Mouse (Mus musculus) adrenal gland (tissue): Measurements from ENCODE around the gene Adat2.

Experiments used
- intact Hi-C: fragments of 180-260 bp; cut with DNase I; formaldehyde crosslinking; loops from one replicate; pipeline ENCODE4 v1.15.1; 2025
- long read RNA-seq, 2 experiments: library from polyadenylated mRNA; unstranded; transcript quantifications; one replicate each; pipeline ENCODE4 v2.0.0; 2020; ENCODE audit warnings: borderline replicate concordance in 1 of 2; ENCODE audit not compliant: insufficient replicate concordance in 1 of 2

Adat2 gene
- long read RNA-seq, experiment 1, partial matches to known transcripts = 0 of 1 reads
- long read RNA-seq, experiment 1, other reads (novel, unspliced or antisense) = 0 of 1 reads
- long read RNA-seq, experiment 2, partial matches to known transcripts = 0 of 2 reads
- long read RNA-seq, experiment 2, other reads (novel, unspliced or antisense) = 0 of 2 reads

DNA sequence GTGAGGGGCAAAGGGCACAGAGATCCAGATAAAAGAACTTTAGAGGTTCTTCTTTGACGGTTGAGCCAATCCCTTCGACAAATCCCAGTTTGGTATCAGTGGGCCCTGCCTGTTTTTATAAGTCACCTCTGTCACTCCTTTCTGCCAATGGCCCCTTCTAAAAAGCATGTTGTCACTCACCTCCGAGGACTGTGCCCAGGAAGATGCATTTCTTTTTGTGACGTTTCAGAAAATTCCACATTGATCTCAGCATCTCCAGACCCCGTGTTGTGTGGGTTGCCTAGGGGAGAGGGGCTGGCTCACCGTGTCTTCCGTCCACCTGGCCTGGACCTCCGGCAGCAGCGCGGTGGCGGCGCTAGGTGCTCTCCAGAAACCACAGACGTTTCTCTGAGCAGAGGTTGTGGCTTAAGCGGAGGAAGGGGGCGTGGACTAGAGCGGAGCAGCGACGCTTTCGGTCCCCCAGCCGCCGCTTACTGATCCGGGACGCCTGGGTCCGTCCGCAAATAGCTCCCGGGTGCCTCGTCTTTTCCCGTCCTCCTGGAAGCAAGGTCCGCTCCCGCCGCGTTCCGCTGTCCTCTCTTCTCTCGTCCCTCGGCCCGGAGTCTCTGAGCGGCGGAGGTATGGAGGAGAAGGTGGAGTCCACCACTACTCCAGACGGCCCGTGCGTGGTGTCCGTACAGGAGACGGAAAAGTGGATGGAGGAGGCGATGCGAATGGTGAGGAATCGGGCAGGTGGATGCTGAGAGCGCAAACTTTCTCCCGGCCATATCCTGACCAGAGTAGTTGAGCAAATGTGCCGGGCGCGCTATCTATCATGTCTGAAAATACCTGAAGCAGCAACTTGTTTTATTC is at the start of gene Adat2, which contains the start of gene Pex3:
Adat2 (plus strand) TSS at position 249 of the 852 bp plus-strand sequence.
Pex3 (minus strand) TSS at position 497 of the 852 bp plus-strand sequence.
- intact Hi-C loops = no loop called here

DNA sequence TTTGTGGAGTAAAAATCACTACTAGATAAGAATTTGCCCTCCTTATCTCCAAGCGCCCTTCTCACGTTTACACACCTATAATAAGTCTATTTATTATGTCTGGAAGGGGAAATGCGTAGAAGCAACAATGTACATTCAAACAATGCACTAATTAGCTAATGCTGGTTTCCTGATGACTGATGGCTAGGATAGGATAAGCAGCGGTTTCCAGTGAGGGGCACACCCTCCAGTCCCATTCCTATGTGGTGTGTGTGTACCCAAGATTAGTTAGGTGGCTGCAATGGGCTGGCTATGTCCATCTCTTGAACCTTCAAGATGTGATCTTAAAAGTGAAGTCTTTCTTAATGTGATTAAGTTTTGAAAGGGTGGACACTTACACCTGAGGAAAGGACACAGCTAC is 30.8 kb upstream of the Adat2 start:
- intact Hi-C loops = no loop called here

DNA sequence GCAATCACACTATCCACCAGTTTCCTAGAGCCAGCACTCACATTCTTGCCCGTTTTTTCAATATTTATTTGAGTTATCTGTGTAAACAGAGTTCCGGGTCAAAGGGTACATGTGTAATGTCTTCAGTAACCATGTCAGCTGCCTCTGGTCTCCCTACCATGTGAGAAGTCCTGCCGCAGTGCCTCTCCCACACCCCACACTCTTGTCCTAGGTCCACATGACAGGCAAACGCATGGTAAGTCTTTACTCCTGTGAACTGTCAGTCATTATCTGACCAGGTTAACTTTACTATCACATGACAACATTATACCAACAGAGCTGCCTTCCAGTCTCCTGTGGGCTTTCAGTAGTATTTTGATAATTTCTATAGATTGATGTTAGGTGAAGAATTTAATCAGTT is 24.5 kb upstream of the Adat2 start:
- intact Hi-C loops = no loop called here

DNA sequence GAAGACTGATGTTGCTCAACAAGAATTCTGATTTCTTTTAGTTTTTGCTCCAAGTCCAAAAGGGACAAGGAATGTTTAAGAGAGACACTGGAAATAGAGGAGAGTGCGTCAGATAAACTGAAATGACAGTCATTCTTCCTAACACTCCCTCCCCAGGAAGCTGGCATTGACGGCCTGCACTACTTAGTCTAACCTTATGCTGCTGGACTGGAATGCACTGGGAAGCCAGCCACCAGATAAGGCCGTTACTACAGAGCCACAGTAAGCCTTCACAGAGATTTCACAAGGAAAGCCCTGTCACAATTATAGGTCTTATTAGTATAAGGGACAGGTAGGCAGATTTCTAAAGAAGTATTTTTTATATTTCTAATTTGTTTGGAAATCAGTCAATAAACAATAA is 17.9 kb upstream of the Adat2 start:
- intact Hi-C loops = no loop called here

DNA sequence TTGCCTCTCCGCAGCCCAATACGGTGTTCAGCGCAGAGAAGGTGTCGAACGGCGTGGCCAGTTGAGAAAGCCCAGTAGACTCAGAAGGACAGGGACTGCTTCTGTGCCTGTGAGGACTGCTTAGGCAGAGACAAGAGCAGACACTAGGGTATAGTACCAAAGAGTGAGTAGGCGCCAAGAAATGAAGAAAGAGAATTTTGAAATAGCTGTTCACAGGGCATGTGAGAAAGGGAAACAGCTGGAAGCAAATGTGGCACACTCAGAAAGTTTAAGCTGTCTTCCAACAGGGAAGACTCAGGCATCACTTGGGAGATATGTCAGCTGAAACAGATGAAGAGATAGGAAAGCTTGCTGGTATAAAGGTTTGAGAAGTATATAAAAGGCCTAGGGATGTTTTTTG is 16.0 kb upstream of the Adat2 start:
- intact Hi-C loops = no loop called here

DNA sequence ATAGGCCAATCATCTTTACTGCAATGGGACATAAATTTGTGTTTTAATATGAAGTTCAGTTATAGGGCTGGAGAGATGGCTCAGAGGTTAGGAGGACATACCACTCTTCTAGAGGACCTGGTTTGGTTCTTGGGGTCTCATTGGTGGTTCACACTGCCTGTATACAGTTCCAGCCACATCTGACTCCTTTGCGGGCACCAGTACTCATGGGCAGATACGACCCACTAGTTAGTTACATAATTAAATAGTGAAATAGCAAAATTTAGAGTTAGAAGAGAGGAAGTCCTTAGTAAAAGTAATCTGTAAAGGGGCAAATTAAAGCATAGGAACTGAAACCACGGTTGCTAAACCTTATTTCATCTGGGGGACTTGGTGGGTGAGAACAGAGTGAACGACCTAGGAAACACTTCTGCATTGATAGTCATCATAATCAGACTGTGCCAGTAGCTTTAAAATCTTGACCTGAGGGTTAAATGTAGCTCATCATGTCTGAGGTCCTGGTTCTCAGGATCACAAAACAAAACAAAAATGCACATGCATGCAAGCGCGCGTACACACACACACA is 12.8 kb upstream of the Adat2 start:
- intact Hi-C loops = no loop called here

DNA sequence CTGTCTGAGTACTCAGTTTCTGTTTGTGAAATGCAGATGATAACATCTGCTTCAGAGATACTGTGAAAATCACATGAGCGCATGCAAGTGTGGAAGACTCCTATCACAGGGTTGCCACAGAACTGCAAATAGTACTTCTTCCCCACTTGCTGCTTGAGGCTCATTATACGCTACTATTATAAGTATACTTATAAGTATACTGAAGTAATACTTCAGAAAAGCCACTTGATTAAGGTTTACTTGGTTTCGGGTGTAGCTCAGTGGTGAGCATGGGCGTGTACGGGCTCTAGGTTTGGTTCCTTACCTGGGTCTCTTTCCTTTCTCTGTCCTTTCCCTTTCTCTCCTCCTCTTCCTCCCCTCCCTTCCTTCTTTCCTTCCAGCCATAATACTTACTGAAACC is 11.0 kb upstream of the Adat2 start:
- intact Hi-C loops = no loop called here

DNA sequence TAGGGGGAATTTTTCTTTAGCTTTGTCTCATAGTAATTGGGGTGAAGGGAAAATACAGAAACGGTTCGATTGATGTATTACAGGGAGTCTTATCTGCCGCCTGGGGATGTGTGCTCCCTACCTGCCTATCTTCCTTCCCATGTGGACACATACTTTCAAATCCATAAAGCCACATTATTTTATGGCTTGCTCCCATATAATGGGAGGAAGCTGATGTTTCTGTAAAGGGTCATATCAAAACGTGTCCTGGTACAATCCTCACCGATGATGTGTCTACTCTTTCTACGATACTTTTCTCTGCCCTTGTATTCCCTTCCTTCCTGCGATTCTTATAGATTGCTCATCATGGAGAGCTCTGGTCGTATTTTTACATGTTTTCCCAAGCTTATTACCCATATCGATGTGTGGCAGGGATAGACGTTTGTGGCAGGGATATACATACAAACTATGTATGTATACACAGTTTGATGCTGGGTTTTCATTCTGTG is 848 bp downstream of the Adat2 start:
- intact Hi-C loops = no loop called here

DNA sequence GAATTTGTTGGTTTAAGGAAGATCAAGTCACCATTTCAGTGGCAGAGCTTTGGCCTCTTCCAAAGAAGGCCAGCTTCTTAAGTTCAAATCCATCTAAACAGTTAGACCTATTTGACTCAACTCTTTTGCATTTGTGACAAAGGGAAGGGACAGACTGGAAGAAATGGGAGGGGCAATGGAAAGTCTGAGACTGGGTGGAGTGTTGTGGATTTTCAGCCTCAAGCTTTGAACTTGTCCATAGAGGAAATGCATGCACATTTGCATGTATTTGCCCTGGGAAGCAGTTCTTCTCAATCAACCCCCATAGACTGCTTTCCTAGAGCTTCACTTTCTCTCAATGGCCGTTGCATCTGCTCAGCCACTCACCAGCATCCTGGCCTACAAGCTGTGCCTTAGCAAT is 1.6 kb downstream of the Adat2 start:
- intact Hi-C loops = no loop called here

DNA sequence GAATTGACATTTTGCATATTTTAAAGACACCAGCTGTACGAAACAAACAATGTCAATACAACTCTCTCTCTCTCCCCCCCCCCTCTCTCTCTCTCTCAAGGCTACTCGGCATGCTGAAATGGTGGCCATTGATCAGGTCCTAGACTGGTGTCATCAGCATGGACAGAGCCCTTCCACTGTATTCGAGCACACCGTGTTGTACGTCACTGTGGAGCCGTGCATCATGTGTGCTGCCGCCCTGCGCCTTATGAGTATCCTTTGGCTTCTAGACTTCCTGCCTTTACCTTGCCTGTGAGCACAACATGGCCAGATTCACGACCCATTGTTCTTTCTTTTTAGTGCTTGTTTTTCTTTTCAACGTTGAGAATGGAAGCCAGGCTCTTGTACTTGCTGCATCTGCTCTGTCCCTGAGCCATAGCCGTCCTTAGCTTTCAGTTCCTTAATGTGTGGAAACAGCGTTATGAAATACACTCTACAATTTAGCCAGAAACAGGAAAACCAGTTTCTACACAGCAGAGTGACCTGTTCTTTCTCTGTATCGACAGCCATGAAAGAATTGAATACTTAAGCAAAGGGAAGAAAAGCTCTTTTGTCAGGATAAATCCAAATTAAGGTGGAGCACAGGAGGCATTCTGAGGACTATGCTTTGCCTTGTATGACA is 7.5 kb downstream of the Adat2 start:
- intact Hi-C loops = loop anchor here (10.0 kb wide), 1 partner anchor 305 kb away; the partner anchor contains the start of gene Aig1

DNA sequence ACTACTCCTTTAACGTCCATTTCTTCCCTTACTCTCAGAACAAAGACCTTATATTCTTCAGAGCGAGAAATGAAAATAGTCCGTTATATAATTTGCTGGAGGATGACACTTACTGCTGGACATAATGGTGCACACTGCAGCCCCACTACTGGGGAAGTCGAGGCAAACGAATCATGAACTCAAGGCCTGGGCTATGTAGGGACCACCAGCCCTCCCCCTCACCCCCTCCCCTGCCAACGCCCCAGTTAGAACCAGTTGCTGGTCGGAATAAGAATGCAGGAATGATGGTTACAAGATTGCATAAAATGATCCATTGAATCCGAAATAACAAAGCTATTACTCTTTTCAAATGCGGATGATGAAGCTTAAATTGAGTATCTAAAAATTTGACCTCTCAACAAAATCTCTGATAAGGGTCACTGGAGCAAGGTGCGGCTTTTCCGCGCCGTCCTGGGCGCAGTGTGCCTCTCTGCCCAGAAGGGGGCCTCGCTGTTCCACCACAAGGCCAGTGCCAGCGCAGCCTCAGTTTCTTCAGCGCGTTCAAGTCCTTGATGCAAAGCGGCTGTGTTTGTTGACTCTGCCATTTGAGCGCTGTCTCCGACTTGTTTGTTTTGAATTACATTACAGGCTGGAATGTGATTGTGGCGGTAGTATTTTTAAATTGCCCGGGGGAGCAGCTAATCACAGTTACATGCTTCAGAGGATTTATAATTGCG is 11.8 kb downstream of the Adat2 start:
- intact Hi-C loops = loop anchor here (2.0 to 10.0 kb wide), 4 partner anchors 300 to 758 kb away; partner anchors contain the start of gene Aig1

DNA sequence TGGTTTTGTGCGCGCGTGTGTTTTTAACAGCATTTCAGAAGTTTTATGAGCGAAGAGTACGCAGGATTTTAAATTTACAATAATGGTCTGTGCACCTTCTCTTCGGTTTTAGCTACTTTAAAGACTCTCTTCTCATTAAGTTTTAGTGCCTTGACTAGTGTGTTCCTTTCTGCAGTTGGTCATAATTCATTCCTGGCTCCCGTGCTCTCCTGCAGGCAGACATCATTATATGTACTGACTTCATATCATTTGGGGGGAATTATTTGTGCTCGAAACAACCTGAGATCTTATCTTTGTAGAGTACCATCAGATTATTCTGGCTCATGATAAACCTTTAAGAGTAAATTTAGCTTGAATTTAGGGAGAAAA is 12.4 kb downstream of the Adat2 start:
- intact Hi-C loops = loop anchor here (2.0 to 10.0 kb wide), 4 partner anchors 300 to 757 kb away; partner anchors contain the start of gene Aig1

DNA sequence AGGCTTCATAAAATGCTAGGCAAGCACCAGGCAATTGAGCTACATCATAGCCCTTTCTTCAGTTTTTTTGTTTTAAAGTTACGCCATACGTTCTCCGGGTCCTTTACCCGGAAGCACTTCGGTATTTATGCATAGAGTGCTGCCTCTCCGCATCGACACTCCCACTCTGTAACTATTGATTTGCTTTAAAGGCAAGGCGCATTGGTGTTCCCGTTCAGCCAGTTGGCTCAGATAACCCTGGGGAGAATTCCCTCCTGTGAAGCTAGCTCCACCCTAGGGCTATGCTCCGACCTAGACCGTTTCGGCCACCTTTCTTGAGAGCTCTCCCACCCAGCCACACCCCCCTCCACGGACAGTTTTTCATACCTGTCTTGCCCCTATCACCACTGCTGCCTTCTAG is 13.7 kb downstream of the Adat2 start:
- intact Hi-C loops = loop anchor here (5.0 to 10.0 kb wide), 3 partner anchors 298 to 756 kb away; partner anchors contain the start of gene Aig1

DNA sequence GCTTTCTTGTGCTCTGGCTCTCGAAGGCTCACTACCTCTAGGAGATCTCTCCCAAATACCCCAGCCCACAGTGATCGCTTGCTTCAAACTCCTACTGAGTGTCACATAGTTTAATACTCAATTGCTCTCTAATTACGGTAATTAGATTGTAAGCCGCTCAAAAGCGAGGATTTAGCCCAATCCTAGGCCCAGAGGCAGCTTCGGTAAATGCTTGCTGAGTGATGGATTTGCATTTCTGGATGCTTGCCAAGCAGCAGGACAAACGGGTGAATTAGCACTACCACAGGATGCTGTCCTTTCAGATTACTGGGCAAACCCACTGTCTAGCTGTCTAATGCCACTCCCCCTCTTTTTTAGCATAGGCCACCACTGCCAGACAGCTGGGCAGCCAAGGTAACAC is 17.1 kb downstream of the Adat2 start:
- intact Hi-C loops = loop anchor here (5.0 to 10.0 kb wide), 3 partner anchors 295 to 752 kb away; partner anchors contain the start of gene Aig1

DNA sequence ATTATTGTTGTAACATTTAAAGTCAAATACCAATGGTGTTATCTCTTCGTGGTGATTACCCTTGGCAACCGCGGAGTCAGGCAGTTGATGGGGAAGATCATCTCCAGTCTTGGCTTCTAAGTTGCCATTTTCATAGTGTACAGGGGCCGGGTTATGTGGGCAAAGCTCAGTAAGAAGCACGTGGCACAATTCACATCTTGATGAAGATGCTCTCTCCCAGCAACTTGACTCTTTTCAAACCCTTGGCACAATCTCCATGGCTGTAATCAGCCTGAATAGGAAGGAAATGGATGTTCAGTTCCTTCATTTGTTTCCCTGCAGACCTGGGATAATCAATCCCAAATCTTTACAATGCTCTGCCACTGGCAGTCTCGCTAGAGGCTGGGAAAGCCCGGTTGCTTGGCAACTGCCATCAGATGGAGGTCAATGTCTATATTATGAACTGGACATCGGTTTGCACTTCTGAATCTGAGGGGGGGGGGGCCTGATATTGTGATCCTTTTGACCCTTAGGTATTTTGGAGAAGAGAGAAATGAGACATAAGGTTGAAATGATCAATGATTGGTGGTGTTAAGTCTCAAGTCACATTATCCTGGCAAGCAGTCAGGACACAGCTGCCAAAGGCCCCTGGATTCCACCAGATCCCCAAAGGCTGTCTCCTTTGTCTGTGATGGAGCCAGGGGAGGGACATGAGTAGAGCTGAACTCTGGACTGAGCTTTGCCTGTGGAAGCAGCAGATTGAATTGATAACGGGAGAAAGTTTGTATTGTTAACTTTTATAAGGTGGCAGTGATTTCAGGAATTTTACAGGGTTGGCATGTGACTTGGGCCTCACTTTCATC is 18.2 kb downstream of the Adat2 start:
- intact Hi-C loops = no loop called here

DNA sequence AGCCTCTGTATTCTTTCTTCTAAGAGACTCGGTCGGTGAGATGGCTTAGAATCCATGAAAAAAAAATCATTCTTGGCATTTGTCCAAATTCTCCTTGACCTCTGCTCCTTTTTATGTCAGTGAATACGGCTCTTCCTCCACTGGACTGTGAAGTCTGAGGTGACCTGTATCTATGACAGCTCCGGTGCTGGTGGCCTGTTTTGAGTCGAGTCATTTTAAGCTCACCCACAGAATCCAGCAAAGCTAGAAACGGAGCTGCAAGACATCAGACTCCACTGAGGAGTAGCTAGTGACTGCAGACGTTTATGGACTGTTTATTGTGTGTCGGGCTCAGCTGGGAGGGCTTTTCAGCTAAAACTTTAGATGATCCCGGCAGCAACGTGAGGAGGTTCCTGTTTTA is 19.3 kb downstream of the Adat2 start:
- intact Hi-C loops = no loop called here

DNA sequence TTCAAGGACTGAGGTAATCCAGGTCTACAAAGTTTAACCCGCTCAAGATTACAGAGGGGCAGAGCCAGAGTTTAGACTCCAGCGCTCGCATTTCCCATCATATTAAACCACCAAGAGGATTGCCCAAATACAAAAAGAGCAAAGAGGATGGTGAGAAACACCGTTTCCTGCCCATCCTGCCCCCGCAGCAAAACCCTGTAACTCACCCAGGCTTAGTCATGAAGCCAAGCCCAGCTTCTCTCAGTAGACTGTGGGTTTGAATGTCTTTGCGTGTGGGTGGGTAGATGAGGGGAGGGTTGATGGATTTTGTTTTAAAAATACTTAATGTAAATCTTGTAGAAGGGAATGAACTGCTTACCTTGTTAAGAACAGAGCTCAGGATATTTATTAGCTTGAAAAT is 19.7 kb downstream of the Adat2 start:
- intact Hi-C loops = no loop called here

DNA sequence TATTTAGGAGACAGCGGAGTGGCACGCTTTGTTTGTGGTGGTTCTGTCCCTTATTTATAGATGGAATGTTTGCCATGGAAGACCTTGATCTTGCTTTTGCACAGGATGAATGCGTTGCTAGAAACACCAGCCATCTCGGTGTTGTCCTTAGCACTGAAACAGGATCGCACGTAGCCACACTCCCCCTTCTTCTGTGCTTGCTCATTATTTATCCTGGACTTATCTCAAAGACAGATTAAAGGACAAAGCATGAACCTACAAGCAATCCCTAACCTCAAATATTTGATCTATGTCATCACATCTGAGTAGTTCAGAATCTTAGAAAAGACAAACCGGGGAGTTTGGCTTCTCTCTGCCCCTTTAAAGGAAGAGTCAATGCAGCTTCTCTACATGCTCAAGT is 24.4 kb downstream of the Adat2 start:
- intact Hi-C loops = no loop called here

DNA sequence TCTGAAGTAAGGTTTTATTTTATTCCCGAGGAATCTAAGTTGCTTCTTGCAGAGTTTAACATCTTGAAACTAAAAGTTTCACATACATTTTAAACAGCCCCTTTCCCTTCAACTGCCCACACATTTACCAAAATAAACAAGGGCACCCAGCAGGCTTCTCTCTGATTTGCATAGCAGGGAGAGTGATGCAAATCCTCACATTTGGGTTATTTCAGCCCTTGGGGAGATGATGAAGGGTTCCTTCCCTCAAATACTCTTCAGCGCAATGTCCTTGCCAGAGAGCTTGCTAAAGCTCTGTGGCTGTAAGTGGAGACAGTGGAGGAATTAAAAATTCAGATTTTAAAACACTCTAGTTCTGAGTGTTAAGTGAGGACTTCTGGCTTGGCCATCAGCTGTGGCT is 35.2 kb downstream of the Adat2 start:
- intact Hi-C loops = no loop called here

DNA sequence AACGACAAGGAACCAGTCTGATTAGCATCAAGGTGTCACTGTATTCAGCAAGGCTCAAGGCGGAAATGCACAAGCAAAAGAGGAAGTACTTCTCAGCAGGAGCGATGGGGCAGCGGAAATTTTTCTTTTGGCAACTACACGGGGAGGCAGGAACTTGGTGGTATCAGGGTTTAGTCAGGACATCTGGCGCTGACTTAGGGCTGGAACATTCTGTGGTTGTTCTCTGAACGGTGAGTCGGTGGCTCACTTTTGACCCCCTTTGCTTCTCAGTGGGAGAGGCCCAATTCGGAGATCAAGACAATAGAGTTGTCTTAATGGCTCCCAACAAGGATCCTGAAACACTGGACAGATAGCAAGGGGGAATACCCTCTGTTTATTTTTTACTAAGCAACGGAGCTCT is 39.5 kb downstream of the Adat2 start:
- intact Hi-C loops = no loop called here
